Mouse (Mus musculus) olfactory bulb, adult 2 months (tissue): ENCODE measurements at regions not wholly inside any gene's neighbourhood (a gene's known extent, or its start where the extent isn't known, plus 50 kb on each side); places are given as distances from the start of the nearest gene placed in this dataset.

ENCODE experiments used
- CTCF ChIP-seq: fragments of 200-500 bp; IDR thresholded peaks from 2 replicates; pipeline ENCODE4 v1.5.1; 2012; ENCODE audit warnings: low read depth, mild to moderate bottlenecking, low read length, moderate library complexity; ENCODE audit not compliant: insufficient read depth
- POLR2A ChIP-seq: fragments of 200-500 bp; IDR thresholded peaks from 2 replicates; pipeline ENCODE4 v1.6.1; 2012; ENCODE audit warnings: mild to moderate bottlenecking, low read depth, low read length, moderate library complexity; ENCODE audit not compliant: insufficient read depth

DNA sequence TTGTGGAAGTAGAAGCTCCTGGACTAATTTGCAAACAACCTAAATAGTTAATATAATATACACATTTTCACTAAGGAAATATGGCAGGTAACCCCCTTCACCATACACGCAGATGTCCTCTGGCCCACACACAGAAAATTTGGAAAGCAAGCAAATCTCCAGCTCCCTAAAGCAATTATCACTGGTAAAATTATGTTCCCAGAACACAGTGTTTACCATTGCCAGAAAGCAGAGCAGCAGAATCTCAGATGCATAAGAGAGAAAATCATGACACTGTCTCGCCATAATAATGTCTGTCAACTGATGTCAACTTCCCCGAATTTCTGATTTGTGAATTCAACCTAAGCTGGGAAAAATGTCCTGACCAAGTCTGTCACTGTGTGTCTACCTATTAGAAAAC is 999.1 kb downstream of the Gsdmc2 start:
- no peak for TF ChIP-seq CTCF
- no peak for TF ChIP-seq POLR2A
